Mouse (Mus musculus): ENCODE results near the gene Per2.

The Per2 gene

DNA sequence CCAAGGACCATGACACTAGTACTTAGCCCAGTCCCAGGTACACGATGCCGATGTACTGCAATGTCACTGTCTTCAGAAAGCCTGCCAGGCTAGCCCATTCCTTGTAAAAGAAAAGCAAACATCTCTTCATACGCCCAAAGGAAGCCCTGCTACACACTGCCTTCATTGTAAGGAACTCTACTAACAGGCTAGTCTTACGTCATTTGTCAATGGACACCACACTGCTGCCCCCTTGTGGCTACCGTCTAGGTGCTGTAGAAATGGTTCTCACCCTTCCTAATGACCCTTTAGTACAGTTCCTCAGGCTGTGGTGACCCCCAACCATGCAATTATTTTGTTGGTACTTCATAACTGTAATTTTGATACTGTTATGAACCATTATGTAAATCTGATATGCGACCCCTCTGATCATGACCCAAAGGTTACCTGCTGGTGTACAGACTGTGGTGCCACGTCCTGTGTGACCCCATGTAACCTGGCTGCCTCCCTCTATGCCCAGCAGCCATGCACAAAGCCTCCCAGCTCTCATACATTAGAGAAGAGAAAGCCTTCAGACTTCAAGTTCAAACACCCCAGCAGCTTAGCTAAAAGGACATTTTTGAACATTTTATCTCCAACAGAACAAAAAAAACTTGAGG is 78.6 kb downstream of the Per2 start:
- DNase-seq, result peak; percentile 89

DNA sequence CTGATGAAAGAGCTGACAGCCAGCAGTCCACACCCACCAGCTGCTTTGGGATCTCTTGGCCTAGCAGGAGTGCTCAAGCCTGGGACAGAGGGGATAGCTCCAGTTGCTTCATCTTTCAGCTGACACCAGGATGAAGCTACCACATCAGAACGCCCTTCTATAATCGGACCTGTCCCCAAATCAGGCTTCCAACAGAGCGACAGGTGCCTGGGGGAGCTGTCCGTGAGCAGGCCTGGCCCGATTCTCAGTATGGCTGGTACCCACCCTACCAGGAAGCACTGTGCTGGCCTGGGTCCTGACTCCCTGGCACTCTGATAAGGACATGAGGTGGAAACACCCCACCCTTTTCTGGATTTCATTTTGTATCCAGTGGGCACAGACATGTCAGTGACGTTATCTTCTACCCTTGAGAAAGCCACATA is 85.7 kb downstream of the Per2 start:
- no peak for DNase-seq

DNA sequence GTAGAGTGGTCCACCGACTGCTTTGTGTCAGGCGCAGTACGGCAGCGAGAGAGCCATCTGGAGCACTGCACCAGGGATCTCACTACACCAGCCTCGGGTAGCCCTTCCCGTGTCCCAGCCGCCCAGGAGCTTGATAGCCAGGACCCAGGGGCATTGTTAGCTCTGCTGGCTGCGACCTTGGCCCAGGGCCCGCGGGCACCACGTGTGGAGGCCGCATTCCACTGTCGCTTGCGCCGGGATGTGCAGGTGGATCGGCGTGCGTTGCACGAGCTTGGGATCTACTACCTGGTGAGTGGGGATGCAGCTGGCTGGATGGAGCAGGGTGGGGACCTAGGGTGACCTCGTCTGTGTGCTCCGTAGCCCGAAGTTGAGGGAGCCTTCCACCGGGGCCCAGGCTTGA is 89.1 kb downstream of the Per2 start:
- peak; percentile 10 for DNase-seq

DNA sequence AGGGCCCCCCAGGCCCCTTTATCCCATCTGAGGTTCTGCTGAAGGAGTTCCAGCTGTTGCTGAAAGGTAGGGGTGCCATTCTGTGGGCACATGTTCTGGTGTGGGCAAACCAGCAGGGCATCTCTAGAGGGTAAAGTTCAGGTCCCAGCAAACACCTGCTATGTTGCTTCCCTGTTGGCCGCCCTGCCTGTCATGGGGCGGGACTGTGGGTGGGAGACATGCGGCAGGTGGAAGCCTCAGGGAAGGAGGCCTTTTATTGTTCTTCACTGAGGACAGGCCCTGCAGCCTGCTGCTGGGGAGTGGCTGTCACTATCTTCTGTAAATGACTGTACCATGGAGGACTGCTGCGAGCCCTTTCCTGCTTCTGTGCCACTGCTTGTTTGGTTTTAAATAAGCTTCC is 89.7 kb downstream of the Per2 start:
- DNase-seq, result no peak

DNA sequence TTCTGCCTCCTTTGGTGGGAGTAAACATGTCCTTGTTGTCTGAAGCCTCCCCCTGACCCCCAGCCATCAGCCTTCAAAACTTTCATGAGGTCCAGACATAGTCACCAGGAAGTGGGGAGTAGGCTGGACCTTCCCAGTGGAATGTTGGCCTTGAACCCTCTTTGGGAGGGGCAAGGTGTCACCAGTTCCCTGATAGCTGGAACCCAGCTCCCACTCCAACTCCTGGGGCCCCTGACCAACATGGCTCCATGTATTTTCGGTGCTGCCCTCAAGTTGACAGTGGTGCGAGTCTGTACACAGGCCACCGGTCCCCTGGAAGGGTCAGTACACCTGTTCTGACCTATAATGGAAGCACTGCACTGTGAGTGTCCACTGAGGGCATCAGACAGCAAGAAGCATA is 91.8 kb downstream of the Per2 start:
- no peak for DNase-seq

DNA sequence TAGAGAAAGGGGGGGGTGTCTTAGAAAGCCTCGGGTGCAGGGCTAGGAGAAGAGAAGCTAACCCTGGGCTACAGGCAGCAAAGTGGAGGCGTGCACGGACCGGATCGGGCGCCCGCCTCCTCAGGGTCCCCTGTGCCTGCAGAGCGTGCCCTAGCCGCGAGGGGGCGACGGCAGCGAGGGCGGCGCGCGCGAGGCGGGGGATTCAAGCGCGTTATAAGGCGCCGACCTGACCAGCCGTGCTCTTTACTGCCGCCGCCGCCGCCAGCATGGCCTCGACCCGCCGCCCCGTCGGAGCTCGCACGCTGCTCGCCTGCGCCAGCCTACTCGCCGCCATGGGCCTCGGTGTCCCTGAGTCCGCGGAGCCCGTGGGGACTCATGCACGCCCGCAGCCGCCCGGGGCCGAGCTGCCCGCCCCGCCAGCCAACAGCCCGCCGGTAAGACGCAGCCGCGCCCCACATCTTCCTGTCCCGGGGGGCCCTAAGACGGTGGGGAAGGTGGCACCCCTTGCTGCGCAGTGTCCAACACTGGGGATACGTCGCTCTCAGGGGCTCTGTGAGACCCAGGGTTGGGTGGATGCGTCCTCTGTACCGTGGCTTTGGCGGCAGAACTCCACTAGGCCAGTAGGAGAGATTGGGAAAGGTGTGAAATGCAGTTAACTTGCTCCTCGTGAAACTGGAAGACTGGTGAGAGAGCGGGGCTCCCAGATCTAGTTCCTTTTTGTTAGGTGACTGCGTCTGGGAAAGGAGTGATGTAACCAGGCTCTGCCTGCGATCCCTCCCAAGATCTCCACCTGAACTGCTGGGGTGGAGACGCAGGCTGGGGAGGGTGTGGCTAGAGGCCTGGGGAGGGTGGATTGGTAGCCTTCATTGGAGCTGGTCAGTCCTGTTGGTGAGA is 92.7 kb downstream of the Per2 start, which contains the start of gene Erfe:
Gene Erfe, plus strand, starts transcription at position 216 of the 894 bp plus-strand sequence.
- DNase-seq, result peak; percentile 84

Measured in retina, postnatal 1 day (tissue).